Mouse (Mus musculus) liver, adult 2 months (tissue): ENCODE measurements around the gene Gpr65. TPM values are rescaled to one million over a fixed set of nuclear protein-coding genes. Genes with fewer than 3 reads are reported as not detected.
"Not testable (repeated sequence)": the region's sequence is repeated elsewhere in the genome, so short reads cannot be mapped to it uniquely, and the experiment has no call there.

Source experiments
- DNase-seq: peaks from one replicate; pipeline ENCODE4 v3.0.0-alpha.2; 2011; ENCODE audit warnings: low read depth, low spot score; ENCODE audit errors: extremely low read depth
- H3K27ac ChIP-seq: fragments of 200-500 bp; replicated peaks from 2 replicates; pipeline ENCODE4 v1.5.1; 2012; ENCODE audit warnings: low read depth, mild to moderate bottlenecking, control low read depth, inconsistent platforms, low read length; ENCODE audit not compliant: insufficient read depth
- H3K27me3 ChIP-seq: fragments of 200-500 bp; 2 replicates; pipeline ENCODE4 v1.6.1; 2012; ENCODE audit warnings: mild to moderate bottlenecking, moderate library complexity, low read length, inconsistent platforms; ENCODE audit not compliant: control insufficient read depth, insufficient read depth
- H3K36me3 ChIP-seq: fragments of 200-500 bp; 2 replicates; pipeline ENCODE4 v1.6.1; 2012; ENCODE audit warnings: low read length, inconsistent platforms; ENCODE audit not compliant: control insufficient read depth, insufficient read depth
- H3K4me1 ChIP-seq: fragments of 200-500 bp; 2 replicates; pipeline ENCODE4 v1.6.1; 2011; ENCODE audit warnings: low read length; ENCODE audit not compliant: control insufficient read depth, insufficient read depth
- H3K4me3 ChIP-seq: fragments of 200-500 bp; 2 replicates; pipeline ENCODE4 v1.5.1; 2011; ENCODE audit warnings: low read depth, mild to moderate bottlenecking, control low read depth, low read length, moderate library complexity; ENCODE audit not compliant: insufficient read depth
- H3K79me2 ChIP-seq: fragments of 200-500 bp; 2 replicates; pipeline ENCODE4 v1.6.1; 2012; ENCODE audit warnings: inconsistent platforms, mild to moderate bottlenecking, low read length, moderate library complexity; ENCODE audit not compliant: control insufficient read depth, insufficient read depth
- H3K9ac ChIP-seq: fragments of 200-500 bp; 2 replicates; pipeline ENCODE4 v1.6.1; 2012; ENCODE audit warnings: low read depth, mild to moderate bottlenecking, control low read depth, inconsistent platforms, low read length
- CTCF ChIP-seq: fragments of 200-500 bp; IDR thresholded peaks from 2 replicates; pipeline ENCODE4 v1.5.1; 2011; ENCODE audit warnings: low read depth, low read length, control low read depth
- POLR2A ChIP-seq: fragments of 200-500 bp; IDR thresholded peaks from 2 replicates; pipeline ENCODE4 v1.6.1; 2011; ENCODE audit warnings: low read length, control low read depth; ENCODE audit not compliant: insufficient read depth; ENCODE audit errors: extremely low read depth
- WGBS: fragments of 180-500 bp; shearing (Covaris S2); methylation state at CpG from one replicate; pipeline ENCODE4 v1.1.7; 2018; 5-methylcytosine and 5-hydroxymethylcytosine counted together
- polyA plus RNA-seq: library from polyadenylated mRNA; depleted of rRNA; stranded (reverse); fragments of >200 nt; gene quantifications from 2 replicates; pipeline ENCODE4 v1.2.3, GENCODE M21; 2012; rRNA removed
- total RNA-seq: library from RNA; depleted of rRNA; stranded (reverse); fragments of >200 nt; gene quantifications from 2 replicates; pipeline ENCODE4 v1.2.3, GENCODE M21; 2014; rRNA removed

The Gpr65 gene
- total RNA-seq (1.8 and 1.9 TPM in 2 replicates), polyA plus RNA-seq (0.58 and 1.0 TPM in 2 replicates)

DNA sequence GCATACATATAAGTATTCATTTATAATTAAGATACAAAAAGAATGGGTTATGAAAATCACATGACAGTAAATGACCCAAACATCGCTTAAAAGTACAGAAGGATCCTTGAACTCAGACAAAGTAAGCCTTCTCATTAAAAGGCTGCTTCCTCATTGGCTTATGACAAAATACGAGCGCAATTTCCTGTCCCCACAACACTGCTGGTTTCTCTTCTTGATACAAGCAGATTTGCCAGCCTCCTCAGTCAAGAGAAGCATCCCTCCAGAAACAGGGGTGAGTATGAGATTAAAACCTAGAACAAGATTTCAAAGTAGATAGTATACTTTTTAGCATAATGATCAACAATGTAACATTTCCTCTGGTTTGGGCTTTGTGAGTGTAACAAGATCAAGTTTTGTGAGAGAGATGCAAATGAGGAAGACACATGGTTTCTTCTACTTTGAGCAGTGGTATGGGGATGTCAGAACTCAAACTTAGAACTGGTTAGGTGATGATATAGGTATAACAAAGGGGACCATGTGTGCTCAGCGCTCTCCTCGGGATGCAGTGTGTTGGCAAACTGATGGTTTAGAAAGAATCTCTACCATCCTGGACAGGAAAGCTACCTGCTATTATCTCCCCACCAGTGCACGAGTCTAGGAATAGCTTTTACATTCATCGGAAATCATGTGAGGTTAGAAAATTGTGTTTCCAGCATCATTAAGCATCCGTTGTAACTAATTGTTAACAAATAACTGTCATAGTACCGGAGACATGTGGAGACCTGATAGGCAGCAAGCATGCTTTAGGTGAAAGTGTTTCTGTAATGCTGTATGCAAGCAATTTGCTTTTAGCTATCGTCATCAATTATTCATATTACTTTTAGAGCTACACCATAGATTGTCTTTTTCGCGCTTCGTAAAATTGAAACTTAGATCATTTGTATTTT lies at the start of gene Gpr65:
TSS of gene Gpr65 (plus strand) at position 195 of the 929 bp plus-strand sequence.
- H3K27ac ChIP-seq = no peak within 1 kb of the TSS
- H3K27me3 ChIP-seq = no peaks in the 10 kb centered on the region

DNA sequence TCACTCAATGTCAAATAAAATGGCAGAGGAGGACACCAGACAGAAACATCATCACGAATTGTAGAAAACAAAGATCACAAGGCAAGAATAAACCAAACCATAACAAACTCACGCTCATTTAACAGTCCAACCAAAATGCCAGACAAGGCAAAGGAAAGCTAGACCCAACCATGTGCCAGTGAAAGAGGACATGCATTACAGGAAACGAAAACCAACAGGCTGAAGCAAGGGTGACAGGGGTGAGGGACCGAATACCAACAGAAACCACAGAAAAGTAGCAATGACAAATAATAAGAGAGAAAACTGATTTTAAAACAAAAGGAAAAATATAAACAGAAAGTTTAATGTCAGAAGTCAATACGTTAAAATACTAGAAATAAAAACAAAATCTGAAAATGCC lies 45.1 kb upstream of the Gpr65 start:
- Histone ChIP-seq H3K36me3 (peaks cover 13% of the 10 kb centered on the region), H3K27me3 (no peaks in the 10 kb centered on the region), H3K4me3 (no peak overlapping the region), H3K4me1 (no peaks in the 10 kb centered on the region), H3K9ac (no peak overlapping the region), H3K79me2 (no peaks in the 10 kb centered on the region), H3K27ac (no peak overlapping the region)
- no peak for DNase-seq
- 95% methylated on average over 5 of the region's 5 CpGs for WGBS
- TF ChIP-seq CTCF (no peak), POLR2A (no peak)

More for the DNA sequence above, at the start of gene Gpr65:
- WGBS = 83% methylated on average over 13 of the region's 13 CpGs
- H3K79me2 ChIP-seq = no peaks in the 10 kb centered on the region
- peak; percentile 41 for DNase-seq
- no peaks in the 10 kb centered on the region for H3K4me1 ChIP-seq
- TF ChIP-seq CTCF (no peak), POLR2A (no peak)
- H3K4me3 ChIP-seq = peak within 1 kb of the TSS; percentile 49
- H3K36me3 ChIP-seq = no peaks in the 10 kb centered on the region
- no peak within 1 kb of the TSS for H3K9ac ChIP-seq

- Histone ChIP-seq H3K4me1 (no peaks in the 10 kb centered on the region), H3K9ac (no peak overlapping the region), H3K27me3 (no peaks in the 10 kb centered on the region), H3K4me3 (no peak overlapping the region), H3K79me2 (no peaks in the 10 kb centered on the region), H3K27ac (no peak overlapping the region), H3K36me3 (peaks cover 13% of the 10 kb centered on the region)
- 86% methylated on average over 2 of the region's 2 CpGs for WGBS
- no peak for DNase-seq
- TF ChIP-seq CTCF = no peak
- TF ChIP-seq POLR2A = no peak
Observed at GRCm38 (mm10) chr12:98227037-98227436, 41.4 kb upstream of the Gpr65 start.

DNA sequence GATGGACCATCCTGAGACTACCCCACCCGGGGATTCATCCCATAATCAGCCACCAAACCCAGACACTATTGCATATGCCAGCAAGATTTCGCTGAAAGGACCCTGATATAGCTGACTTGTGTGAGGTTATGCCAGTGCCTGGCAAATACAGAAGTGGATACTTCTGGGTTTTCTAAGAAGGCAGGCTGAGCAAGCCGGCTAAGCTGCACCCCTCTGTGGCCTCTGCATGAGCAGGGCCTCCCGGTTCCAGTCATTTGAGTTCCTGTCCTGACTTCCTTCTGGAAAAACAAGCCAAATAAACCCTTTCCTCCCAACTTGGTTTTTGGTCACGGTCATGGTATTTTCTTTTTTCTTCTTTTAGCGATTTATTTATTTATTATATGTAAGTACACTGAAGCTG lies 30.0 kb upstream of the Gpr65 start:
- not testable (repeated sequence) for H3K4me1 ChIP-seq, H3K4me3 ChIP-seq, H3K9ac ChIP-seq, H3K27ac ChIP-seq, DNase-seq, H3K79me2 ChIP-seq, H3K27me3 ChIP-seq
- 79% methylated on average over 6 of the region's 6 CpGs for WGBS
- H3K36me3 ChIP-seq = peaks cover 15% of the 10 kb centered on the region

- Histone ChIP-seq H3K79me2 (no peaks in the 10 kb centered on the region), H3K27me3 (no peaks in the 10 kb centered on the region), H3K36me3 (peaks cover 14% of the 10 kb centered on the region), H3K27ac (no peak overlapping the region), H3K4me1 (no peaks in the 10 kb centered on the region), H3K4me3 (no peak overlapping the region), H3K9ac (no peak overlapping the region)
- WGBS = 85% methylated on average over 4 of the region's 4 CpGs
- DNase-seq = no peak
- no peak for TF ChIP-seq CTCF
- no peak for TF ChIP-seq POLR2A
Observed at GRCm38 (mm10) chr12:98244161-98244560, 24.3 kb upstream of the Gpr65 start.

GRCm38 (mm10) chr12:98244865-98245264 lies 23.6 kb upstream of the Gpr65 start:
- Histone ChIP-seq H3K79me2 (no peaks in the 10 kb centered on the region), H3K4me1 (no peaks in the 10 kb centered on the region), H3K9ac (no peak overlapping the region), H3K4me3 (no peak overlapping the region), H3K36me3 (peaks cover 9% of the 10 kb centered on the region), H3K27ac (no peak overlapping the region), H3K27me3 (no peaks in the 10 kb centered on the region)
- WGBS = 96% methylated on average over 5 of the region's 5 CpGs
- DNase-seq = no peak
- TF ChIP-seq CTCF = no peak
- TF ChIP-seq POLR2A = no peak
